ENCODE assay signal across 23 mouse cellular contexts in the genomic region with DNA sequence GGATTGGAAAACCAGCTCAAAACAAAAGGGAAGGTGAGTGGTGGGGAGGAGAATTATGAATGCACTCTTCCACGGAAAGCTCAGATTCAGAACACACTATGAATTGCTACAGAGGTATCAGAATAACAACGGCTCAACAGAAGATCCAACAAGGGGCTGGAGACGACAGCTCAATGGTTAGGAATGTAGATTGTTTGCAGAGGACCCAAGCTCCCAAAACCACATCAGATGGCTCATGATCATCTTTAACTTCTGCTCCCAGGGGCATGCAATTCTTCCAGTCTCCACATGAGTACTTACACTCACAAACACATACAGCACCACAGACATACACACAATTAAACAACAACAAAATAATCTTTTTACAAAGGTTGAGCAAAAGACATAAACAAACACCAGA. TPM values are rescaled to one million over a fixed set of nuclear protein-coding genes. Genes with fewer than 3 reads are reported as not detected.
DNase-seq lines count a peak whose midpoint lies in the region; ATAC-seq and TF ChIP-seq lines count a peak whose summit lies in the region.
"Had no signal": no experiment of that assay in that cellular context is flagged by ENCODE, and none has a peak within 500 bp of the region (broad histone marks: within the 10 kb centered on the region; RNA-seq: fewer than 3 reads in every experiment).

No protein-coding gene starts in this region.

- no peaks in the 10 kb centered on the region for H3K27me3 ChIP-seq in Patski
- H3K27me3 ChIP-seq: CH12.LX had no signal

- peak; percentile 44 for TF ChIP-seq CTCF in Patski (IDR thresholded peaks at IDR 0.05)

- in situ Hi-C loops in Patski (cut with MboI; ENCODE audit: low pct_unique_long_range_greater_than_20kb), result no loop called here

- CTCF ChIA-PET in Patski (lab: Charles Lee), result interaction anchor here (1.1 to 1.3 kb wide), 3 partner anchors 22 to 317 kb away, joined by 3 read pairs; no protein-coding TSS in a partner anchor

- peak; percentile 76 for ATAC-seq in Patski
- ATAC-seq in inflammation-experienced regulatory T-cells, adult 6 months, result no peak
- no peak for ATAC-seq in CD4-positive, CD25-positive, alpha-beta regulatory T cell, adult 4 months
- ATAC-seq: activated CD4-positive, CD25-positive, alpha-beta regulatory T cell, adult 4 months had no signal

- DNase-seq in 3T3-L1 (ENCODE audit: low read depth, low spot score) (peak; percentile 79), NIH3T3 (ENCODE audit: low read depth) (peak; percentile 46), Patski (ENCODE audit: low read depth, low spot score) (peak; percentile 20)
- DNase-seq in Muller cell, postnatal 12 days (ENCODE audit: inconsistent ontology term), result peak; percentile 16
- DNase-seq in cerebellum, postnatal 36 days, result no peak
- no peak for DNase-seq in right cerebral cortex, adult 2 months (ENCODE audit: low spot score in 2 of 2)
- DNase-seq: adrenal gland, adult 2 months; adrenal gland, adult 8-10 months; adrenal gland, postnatal 14 days; adrenal gland, postnatal 25 days; adrenal gland, postnatal 36 days; B cell, adult 2 months; cerebellum, adult 11 months; cerebellum, adult 11-12 months; cerebellum, adult 18-20 months; cerebellum, adult 2 months; cerebellum, adult 8-10 months; cerebellum, adult 9-11 months had no signal

- POLR2A ChIA-PET in Patski (lab: Charles Lee), result interaction anchor here (0.6 kb wide), 1 partner anchor 14 kb away, joined by 4 read pairs; no protein-coding TSS in a partner anchor

RNA-seq across cellular contexts. Expression of gene Mab21l1, which starts 54.9 kb away (rescaled TPM):
- polyA plus RNA-seq in Patski (2021), result 0.15 TPM
- polyA plus RNA-seq in inflammation-experienced regulatory T-cells, adult 6 months (2017; shearing (Covaris generic)), result not detected
- under 1 TPM in 1 of 2 experiments, not detected in 1; 0.28 TPM for polyA plus RNA-seq in CD4-positive, CD25-positive, alpha-beta regulatory T cell, adult 4 months (2017; shearing (Covaris generic))
- polyA plus RNA-seq: G1E had no signal

Comparison
In these comparisons a context has a peak if more than half of its experiments do, and no peak if none do; other contexts are left out.
1. DNase-seq: peak in 3T3-L1 (single experiment), Muller cell, postnatal 12 days (single experiment), NIH3T3 (single experiment) and Patski (single experiment); none in cerebellum, postnatal 36 days (0 of 2) and right cerebral cortex, adult 2 months (0 of 2).